Mouse (Mus musculus) CD4-positive, CD25-positive, alpha-beta regulatory T cell, adult 4 months (primary cell): ENCODE measurements around the gene Rbm8a. TPM values are rescaled to one million over a fixed set of nuclear protein-coding genes. Genes with fewer than 3 reads are reported as not detected.
"Not testable (repeated sequence)": the region's sequence is repeated elsewhere in the genome, so short reads cannot be mapped to it uniquely, and the experiment has no call there.

Experiments
- ATAC-seq: one replicate; pipeline ENCODE4 v1.8.0; 2017
- polyA plus RNA-seq, 2 experiments: library from polyadenylated mRNA; unstranded; fragments of 100-300 nt; shearing (Covaris generic); gene quantifications; one replicate each; pipeline ENCODE4 v1.2.1; 2017

The Rbm8a gene
- polyA plus RNA-seq, 2 experiments from 2014 or later: 102 to 135 TPM

DNA sequence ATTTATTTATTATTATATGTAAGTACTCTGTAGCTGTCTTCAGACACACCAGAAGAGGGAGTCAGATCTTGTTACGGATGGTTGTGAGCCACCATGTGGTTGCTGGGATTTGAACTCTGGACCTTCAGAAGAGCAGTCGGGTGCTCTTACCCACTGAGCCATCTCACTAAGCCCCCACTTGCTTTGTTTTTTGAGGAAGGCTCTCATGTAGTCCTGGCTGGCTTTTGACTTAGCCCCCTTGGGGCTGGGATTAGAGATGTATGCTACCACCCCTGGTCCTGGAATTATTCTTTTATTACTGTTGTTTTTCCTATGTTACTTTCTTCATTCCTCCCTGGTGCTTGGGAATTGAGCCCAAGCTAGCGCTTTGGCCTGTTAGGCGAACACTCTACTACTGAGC is 23.7 kb upstream of the Rbm8a start:
- ATAC-seq: not testable (repeated sequence)

DNA sequence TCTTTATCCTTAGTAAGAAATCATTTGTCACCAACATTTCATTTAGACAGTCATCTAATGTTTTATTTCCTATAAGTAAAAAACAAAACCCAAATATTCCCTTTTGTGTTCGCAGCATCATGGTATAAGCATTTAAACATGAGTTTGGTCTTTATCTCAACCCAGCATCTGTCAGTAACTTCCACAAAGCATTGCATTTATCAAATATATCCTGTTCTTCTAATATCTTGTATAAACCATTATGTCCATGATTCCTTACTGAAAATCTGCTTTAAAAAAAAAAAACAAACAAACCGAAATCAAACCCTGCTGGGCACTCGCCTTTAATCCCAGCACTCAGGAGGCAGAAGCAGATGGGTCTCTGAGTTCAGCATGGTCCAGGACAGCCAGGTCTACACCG is 23.1 kb upstream of the Rbm8a start:
- no peak for ATAC-seq

DNA sequence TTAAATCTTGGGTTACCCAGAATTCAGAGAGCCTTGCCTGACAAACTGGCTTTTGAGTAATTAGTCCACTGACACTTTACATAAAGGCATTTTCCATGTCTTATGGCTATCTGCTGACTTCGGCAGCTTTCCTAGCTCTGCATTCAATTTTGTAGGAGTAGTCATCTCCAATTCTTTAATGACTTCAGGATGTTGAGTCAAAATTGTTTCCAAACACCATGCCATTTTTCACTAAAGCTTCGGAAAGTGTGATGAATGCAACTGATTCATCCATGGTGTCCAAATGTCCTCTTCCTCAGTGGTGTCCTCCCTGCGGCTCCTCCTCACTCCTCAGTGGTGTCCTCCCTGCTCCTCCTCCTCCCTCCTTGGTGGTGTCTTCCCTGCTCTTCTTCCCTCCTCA is 11.8 kb upstream of the Rbm8a start:
- ATAC-seq: no peak

DNA sequence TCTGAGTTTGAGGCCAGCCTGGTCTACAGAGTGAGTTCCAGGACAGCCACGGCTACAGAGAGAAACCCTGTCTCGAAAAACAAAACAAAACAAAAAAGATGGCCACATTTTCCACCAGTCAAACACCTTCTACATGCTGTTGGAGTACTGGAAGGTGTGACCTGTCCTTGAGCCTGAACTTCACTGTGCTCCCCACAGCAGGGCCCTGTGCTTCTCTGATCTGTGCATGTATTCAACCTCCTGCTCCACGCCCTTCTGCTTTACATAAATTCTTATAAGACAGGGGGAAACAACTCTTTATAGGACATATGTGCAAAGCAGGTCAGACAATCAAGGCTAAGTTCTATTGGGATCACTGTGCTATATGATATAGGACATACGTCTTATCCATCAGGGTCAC is 6.5 kb upstream of the Rbm8a start:
- no peak for ATAC-seq

DNA sequence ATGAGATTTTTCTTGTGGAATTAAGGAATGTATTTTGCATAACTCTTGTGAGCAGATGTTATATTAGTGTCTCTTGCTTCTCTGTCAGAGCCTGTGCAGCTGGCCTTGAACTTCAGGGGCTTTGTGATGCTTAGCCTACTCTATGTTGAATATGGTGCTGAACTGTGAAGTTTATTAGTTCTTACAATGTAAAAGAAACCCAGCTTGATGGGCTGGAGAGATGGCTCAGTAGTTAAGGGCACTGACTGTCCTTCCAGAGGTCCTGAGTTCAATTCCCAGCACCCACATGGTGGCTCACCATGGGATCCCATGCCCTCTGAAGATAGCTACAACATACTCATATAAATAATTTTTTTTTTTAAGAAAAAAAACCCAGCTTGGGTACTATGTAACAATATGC is 2.3 kb downstream of the Rbm8a start:
- no peak for ATAC-seq

DNA sequence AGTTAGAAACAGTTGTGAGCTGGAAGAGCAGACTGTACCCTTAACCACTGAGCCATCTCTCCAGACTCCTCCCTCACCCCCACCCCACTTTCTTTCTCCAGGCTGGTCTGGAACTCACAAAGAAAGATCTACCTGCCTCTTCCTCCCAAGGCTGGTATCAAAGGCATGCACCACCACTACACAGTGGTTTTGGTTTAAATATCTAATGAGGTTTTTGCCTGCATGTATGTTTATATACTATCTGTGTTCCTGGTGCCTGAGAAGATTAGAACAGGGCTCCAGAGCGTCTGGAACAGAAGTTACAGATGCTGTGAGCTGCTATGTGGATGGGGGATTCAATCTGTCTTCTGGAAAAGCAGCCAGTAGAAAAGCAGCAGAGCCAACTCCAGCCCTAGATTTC is 4.3 kb downstream of the Rbm8a start:
- no peak for ATAC-seq

DNA sequence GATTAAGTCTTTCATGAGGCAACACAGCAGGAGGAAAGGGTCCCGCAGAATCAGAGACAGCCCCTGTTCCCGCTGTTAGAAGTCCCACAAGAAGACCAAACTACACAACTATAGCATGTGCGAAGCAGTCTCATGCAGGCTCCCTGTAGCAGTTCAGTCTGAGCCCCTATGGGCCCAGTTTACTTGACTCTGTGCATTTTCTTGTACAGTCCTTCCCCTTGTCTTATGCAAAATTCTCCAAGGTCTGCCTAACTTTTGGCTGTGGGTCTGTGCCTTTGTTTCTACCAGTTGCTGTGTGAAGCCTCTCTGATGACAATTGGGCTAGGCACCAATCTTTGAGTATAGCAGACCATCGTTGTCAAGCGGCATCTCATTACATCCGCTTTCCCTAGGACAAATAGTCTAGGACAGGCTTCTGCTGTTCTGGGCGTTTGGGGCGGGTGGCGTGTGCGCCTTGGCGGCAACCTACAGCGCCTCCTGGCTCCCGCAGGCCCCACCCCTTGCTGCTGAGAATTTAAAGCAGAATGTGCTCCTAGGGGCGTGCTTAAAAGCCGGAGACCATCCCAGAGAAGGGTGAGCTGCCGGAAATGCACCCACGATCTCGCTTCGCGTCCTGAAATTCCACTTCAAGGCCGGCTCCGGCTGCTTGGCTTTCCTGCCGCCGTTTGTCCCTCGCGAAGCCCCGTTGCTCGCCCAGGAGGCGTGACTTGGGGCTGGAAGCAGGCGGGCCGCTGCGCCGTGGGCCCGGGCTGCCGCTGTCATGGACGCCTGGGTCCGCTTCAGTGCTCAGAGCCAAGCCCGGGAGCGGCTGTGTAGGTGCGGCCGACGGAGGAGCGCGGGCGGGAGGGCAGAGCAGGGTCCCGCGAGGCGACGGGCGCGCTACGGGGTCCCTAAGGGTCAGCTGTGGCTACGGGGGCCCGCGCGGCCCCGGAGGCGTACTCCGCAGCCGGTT is 5.5 kb downstream of the Rbm8a start, which contains the start of the genes Pex11b and Gm42957:
Gene Pex11b, plus strand, starts transcription at position 449 of the 952 bp plus-strand sequence.
Gene Gm42957, plus strand, starts transcription at position 547 of the 952 bp plus-strand sequence.
- peak; percentile 87 for ATAC-seq

DNA sequence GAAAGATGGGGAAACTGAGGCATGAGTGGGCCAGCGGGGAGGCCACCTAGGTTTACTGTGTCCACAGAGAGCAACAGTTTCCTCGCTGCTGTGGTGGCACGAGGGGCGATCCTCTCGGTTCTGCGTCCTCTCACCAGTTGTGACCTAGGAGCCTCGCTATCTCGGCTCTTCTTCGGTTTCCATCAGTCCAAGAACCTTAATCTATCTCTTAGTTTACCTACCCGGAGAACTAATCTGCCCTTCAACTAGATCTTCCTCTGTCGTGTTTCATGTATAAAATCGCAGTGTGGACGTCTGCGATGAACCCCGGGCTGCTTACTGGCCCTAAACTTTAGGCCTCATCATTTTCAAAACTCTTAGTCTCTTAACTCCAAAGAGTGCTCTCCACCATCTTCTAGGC is 6.2 kb downstream of the Rbm8a start:
- ATAC-seq: no peak

DNA sequence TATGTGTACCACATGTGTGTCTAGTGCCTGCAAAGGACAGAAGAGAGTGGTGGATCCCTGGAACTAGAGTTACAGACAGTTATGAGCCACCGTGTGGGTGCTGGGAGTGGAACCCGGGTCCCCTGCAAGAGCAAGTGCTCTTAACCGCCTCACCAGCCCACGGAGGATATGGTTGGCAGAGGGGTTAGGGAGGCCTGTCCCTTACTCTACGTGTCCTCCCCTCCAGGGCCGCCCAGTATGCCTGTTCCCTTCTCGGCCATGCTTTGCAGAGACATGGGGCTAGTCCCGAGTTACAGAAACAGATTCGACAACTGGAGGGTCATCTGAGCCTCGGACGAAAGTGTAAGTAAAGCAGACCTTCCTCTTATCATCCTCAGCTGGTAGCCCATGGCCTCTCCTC is 6.7 kb downstream of the Rbm8a start:
- ATAC-seq: no peak

DNA sequence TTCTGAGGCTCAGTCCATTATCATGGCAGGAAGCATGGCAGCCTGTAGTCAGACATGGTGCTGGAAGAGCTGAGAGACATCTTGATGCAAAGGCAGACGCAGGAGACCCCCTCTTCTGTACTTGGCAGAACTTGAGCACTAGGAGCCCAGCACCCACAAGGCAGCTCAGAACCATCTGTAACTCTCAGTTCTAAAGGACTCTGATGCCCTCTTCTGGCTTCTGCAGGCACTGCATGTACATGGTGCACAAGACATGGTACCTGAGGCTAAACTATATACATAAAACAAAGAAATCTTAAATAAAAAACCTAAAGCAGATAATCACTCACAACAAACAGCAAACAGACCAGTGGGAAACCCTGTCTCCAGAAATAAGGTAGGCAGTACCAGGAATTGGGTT is 9.5 kb downstream of the Rbm8a start:
- peak; percentile 47 for ATAC-seq

DNA sequence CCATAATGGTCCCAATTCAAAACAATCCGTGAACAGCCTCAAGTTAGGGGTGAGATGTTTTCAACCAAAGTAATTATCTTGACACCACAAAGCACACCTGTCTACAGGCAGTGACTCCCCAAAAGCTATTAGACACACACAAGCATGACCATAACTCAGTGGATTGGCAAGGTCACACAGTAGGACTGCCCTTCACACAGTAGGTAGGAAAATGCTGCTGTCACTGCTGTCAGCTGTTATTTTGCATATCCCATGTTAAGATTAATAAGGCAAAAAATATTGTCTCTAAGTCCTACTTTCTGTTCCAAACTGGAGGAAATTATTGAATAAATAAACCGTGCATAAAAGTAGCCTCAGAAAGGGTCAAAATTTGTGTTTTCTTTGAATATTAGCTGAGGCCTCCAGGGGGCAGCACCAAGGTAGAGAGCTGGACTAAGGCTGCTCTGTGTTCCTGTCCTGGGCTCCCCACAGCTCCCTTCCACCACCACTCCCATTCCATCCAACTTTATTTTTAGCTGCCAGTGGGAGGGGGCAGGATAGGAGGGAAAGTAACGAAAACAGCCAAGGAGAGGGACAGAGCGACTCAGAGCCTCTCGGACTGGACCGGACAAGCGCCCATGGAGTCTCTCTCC is 15.4 kb downstream of the Rbm8a start, which contains the start of gene Itga10:
Gene Itga10, plus strand, starts transcription at position 567 of the 632 bp plus-strand sequence.
- ATAC-seq: no peak

DNA sequence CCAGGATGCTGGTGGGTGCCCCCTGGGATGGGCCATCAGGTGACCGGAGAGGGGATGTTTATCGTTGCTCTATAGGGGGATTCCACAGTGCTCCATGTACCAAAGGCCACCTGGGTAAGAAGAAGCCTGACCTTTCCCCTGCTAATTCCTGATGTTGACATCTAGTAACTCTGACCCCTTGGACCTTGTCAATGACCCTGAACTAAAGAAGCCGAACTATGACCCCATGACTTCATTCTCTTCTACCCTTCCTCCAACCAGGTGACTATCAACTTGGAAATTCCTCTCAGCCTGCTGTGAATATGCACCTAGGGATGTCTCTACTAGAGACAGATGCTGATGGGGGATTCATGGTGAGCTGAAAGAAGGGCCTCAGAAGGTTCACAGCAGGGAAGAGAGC is 17.6 kb downstream of the Rbm8a start:
- ATAC-seq: no peak

DNA sequence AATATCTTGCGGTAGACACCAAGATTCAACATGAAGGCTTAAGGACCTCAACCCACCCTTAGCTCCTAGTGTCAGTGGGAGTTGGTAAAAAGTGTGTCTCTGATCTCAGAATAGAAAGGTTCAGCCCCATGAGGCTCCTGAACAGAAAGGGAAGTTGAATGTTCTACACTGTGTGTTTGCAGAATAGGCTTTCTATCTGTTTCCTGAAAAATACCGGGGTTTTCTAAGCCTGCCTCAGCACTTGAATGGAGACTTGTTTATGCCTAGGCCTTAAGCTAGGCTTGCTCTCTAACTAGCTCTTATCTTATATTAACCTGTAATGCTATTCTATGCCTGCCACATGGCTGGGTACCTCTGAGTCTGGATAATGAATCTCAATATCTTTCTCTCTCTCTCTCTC is 31.2 kb downstream of the Rbm8a start:
- no peak for ATAC-seq

DNA sequence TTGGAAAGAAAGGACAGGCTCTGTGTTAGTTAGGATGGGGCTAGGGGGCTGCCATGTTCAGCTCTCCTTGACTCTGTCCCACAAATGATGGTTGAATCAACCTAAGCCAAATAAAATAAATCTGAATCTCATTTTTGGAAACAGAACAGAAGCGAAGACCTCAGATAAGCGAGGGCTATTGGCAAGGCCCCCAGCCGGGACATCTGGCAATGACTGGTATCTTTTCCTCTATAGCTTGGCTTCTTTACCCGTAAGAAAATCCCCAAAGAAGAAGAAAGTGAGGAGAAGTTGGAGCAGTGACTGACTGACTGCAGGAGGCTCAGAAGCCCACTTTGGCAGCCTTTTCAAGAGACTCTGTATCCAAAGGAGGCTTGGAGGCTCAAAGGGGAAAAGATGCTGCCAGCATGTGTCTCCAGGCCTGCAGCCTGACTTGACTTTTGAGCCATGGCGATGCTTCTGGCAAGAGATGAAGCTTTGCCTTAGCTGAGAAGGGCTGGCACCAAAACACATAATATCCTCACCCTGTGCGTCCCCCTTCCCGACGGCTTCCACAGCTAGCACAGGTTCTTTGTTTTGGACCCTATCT is 33.1 kb downstream of the Rbm8a start:
- ATAC-seq: no peak

DNA sequence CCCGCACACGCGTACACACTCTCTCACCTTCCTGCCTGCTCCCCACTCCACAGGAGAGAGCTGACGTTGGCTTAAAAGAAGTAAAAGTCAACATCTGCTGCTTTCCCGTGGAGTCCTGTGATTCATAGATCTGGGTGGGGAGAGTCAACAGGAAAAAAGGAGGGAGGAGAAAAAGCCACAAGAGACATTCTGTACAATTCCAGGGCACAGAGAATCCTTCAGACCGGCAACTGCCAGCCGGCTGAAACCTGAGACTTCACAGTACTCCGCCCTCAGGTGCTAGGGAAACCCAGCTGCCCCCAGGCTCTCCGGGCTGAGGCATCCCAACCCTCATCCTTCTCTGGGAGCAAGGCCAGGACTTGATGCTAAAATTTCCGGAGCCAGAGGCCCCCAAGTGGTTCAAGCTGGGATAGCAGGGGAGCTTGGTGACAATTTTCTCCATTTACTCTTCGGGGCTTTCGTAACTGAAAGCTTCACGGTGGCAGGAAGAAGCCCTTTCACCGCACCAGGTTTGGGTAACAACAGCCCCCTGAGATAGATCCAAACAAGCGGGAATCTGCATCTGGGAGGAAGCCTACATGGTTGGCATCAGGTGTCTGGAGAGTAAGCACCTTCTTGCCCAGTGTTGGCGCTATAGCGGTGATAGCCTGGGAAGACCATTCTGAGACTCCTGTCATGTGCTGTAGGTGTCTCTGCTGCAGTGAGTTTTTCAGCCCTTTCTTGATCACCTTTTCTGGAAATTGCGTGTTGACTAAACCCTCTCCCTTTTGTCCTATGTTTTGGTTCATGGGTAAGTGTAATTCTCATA is 33.9 kb downstream of the Rbm8a start:
- peak; percentile 79 for ATAC-seq

DNA sequence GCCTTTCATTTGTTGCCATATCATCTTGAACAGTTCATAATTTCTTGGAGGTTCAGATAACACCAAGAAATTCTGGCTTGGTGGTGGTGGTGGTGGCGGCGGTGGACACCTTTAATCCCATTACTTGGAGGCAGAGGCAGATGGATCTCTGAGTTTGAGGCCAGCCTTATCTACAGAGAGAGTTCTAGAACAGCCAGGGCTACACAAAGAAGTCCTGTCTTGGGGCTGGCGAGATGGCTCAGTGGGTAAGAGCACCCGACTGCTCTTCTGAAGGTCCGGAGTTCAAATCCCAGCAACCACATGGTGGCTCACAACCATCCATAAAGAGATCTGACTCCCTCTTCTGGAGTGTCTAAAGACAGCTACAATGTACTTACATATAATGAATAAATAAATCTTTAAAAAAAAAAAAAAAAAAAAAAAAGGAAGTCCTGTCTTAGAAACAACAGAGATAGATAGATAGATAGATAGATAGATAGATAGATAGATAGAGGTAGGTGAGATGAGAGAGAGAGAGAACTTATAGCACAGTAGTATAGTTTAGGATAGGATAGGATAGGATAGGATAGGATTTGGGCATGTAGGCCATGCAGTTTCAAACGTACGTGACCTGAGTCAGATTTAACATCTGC is 36.1 kb downstream of the Rbm8a start:
- not testable (repeated sequence) for ATAC-seq

DNA sequence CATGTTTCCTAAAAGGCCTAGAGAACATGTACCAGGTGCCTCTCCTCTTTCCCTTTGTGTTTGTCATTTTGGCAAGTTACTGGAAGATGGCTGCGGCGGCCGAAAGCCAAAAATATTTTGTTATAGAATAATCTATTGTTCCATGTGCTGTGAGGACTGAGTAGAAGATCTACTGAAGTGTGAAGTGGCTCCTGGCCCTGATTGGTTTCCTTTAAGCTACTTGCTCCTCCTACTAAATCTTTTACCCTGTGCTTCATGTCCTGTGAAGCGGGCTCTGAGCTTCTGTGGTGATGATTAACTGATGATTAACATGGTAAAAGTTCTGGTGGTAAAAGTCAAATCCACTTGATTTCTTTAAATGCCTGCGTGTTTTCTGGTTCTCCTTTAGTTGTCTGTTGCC is 37.2 kb downstream of the Rbm8a start:
- no peak for ATAC-seq

DNA sequence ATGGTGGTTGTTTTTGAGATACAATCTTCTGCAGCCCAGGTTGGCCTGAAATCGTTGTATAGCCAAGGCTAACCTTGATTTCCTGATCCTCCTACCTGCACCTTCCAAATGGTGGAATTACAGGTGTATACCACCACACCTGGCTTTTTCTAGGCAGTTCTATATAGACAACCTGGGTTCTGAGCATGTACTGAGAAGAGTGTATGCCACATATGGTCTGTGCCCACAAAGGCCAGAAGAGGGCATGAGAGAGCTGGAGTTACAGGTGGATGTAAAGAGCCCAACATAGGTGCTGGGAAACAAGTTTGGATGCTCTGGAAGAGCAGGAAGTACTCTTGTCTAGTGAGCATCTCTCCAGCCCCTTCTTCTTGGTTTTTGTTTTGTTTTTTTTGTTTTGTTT is 37.6 kb downstream of the Rbm8a start:
- no peak for ATAC-seq

DNA sequence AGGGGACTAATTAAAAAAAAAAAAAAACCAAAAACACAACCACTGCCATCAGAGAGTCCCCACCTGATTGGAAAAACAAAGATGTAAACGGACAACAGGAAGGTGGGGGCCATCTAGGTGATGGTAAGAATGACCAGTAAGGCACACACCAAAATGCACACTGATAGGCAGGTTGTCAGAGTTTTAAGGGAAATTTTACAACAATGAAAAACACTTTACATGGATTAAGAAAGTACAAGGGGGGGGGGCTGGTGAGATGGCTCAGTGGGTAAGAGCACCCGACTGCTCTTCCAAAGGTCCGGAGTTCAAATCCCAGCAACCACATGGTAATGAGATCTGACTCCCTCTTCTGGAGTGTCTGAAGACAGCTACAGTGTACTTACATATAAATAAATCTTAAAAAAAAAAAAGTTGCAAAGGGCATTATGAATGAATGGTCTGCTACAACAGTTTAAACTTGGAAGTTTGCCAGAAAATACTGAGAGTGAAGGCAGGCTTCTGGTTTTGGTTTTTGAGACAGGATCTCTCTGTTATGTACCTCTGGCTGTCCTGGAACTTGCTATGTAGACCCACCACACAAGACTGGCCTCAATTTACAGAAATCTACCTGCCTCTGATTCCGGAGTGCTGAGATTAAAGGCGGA is 38.8 kb downstream of the Rbm8a start:
- no peak for ATAC-seq

DNA sequence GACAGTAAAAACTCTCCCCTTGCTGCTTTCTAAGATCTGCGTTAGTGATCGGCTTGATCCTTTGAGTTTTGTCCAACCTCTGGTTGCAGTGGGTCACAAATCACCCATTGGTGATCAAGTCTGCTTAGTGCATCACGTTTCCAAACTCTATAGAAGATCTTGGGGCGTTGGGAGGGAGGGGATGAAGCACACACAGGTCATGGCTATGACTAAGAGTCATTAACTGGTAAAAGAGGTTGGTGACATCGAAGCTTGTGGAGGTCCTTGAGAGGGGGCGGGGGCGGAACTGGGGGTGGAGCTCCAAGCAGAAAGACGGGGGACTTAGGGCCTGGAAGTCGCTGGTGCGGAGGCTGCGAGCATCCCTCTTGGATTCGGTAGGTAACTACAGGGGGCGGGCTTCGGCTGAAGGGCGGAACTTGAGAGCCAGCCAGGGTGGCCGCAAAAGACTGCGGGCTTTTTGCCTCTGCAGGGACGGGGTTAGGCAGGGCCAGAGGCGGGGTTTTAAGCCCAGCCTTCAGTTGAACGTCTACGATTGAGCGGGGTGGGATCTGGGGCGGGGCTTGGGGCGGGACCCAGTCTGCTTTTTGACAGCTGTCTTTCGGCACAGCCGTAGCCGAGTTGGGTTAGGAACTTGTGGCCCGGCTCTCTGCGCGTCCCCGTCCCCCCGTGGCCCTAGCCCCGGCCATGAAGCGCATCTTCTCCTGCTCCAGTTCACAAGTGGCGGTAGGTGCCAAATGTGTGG is 40.2 kb downstream of the Rbm8a start, which contains the start of gene Ankrd35:
Gene Ankrd35, plus strand, starts transcription at position 405 of the 742 bp plus-strand sequence.
- peak; percentile 96 for ATAC-seq

DNA sequence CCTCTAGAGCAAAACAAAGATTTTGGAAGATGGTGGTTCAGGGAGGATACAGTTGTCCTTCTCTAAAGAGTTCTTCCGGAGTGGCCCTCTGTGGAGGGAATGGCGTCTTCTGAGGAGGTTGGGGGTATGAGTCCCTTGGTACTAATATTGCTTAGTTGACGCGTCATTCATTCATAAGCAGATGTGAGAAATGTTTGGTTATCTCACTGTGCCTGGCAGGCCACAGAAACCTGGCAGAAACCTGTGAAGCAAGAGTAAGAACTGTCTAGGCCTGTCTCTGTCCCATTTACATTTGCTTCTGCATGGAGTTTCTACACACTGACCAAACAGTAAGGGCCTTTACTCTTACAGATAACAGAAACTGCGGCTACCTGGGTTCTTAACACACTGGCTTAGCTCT is 41.8 kb downstream of the Rbm8a start:
- no peak for ATAC-seq
